28 mouse cellular contexts compared by ENCODE assay signal in the genomic region with DNA sequence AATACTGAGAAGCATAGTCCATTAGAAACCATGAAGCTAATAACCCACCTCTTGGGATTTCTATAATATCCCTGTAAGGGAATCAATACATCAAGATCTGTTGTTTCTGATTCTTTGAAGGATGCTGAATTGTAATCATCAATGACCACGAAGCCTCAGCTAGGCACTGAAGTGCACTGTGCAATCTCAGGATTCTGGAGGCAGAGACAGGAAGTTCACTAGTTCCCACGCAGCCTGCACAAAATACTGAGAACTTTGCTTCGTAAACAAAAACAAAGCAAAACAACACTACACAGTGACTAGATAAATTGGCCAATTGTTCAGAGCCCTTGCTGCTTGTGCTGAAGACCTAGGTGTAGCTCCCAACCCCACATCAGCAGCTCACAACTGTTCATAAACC. TPM values are rescaled to one million over a fixed set of nuclear protein-coding genes. Genes with fewer than 3 reads are reported as not detected.
"Had no signal": no experiment of that assay in that cellular context is flagged by ENCODE, and none has a peak within 500 bp of the region (broad histone marks: within the 10 kb centered on the region; RNA-seq: fewer than 3 reads in every experiment).

No protein-coding gene starts in this region.

- H3K9ac ChIP-seq: embryonic facial prominence, embryonic 12.5 days; embryonic facial prominence, embryonic 13.5 days; embryonic facial prominence, embryonic 15.5 days; forebrain, embryonic 12.5 days; forebrain, embryonic 13.5 days; forebrain, embryonic 15.5 days; forebrain, postnatal 0 days had no signal

- ATAC-seq: forebrain, embryonic 13.5 days; forebrain, embryonic 14.5 days; forebrain, embryonic 15.5 days; forebrain, embryonic 16.5 days; forebrain, postnatal 0 days had no signal

- H3K4me1 ChIP-seq: embryonic facial prominence, embryonic 10.5 days; embryonic facial prominence, embryonic 12.5 days; embryonic facial prominence, embryonic 13.5 days; embryonic facial prominence, embryonic 15.5 days; forebrain, embryonic 10.5 days; forebrain, embryonic 12.5 days; forebrain, embryonic 13.5 days; forebrain, embryonic 15.5 days had no signal

- H3K27ac ChIP-seq: embryonic facial prominence, embryonic 10.5 days; embryonic facial prominence, embryonic 12.5 days; embryonic facial prominence, embryonic 13.5 days; embryonic facial prominence, embryonic 15.5 days; forebrain, embryonic 10.5 days; forebrain, embryonic 12.5 days; forebrain, embryonic 13.5 days; forebrain, embryonic 15.5 days; gastrocnemius, adult 2 months; heart, adult 2 months had no signal

- H3K36me3 ChIP-seq: embryonic facial prominence, embryonic 10.5 days; embryonic facial prominence, embryonic 12.5 days; embryonic facial prominence, embryonic 13.5 days; embryonic facial prominence, embryonic 15.5 days; forebrain, embryonic 10.5 days; forebrain, embryonic 12.5 days; forebrain, embryonic 15.5 days had no signal

- DNase-seq: cerebellum, adult 8-10 months; cerebellum, adult 9-10 months; cerebellum, adult 9-11 months; cerebellum, postnatal 10 days; cerebellum, postnatal 14 days; cerebellum, postnatal 25 days; cerebellum, postnatal 36 days; embryo, embryonic 11 days; forebrain, postnatal 0 days; gastrocnemius, adult 2 months; gastrocnemius, postnatal 10 days; gastrocnemius, postnatal 14 days; gastrocnemius, postnatal 25 days; gastrocnemius, postnatal 36 days; heart, adult 11 months; heart, adult 18-20 months; heart, adult 2 months had no signal

- H3K4me3 ChIP-seq: embryonic facial prominence, embryonic 10.5 days; embryonic facial prominence, embryonic 12.5 days; embryonic facial prominence, embryonic 13.5 days; embryonic facial prominence, embryonic 15.5 days; erythroblast, embryonic 14.5 days; forebrain, embryonic 10.5 days; forebrain, embryonic 12.5 days; forebrain, embryonic 13.5 days; forebrain, embryonic 15.5 days; gastrocnemius, adult 2 months; heart, adult 2 months had no signal

- H3K27me3 ChIP-seq: embryonic facial prominence, embryonic 12.5 days; embryonic facial prominence, embryonic 15.5 days; forebrain, embryonic 15.5 days had no signal

RNA-seq across cellular contexts. Expression of a gene that starts 11.5 kb away (rescaled TPM):
- polyA plus RNA-seq: erythroblast, embryonic 14.5 days had no signal
